Mouse (Mus musculus): Measurements from ENCODE around the gene Papolb.

The Papolb gene

DNA sequence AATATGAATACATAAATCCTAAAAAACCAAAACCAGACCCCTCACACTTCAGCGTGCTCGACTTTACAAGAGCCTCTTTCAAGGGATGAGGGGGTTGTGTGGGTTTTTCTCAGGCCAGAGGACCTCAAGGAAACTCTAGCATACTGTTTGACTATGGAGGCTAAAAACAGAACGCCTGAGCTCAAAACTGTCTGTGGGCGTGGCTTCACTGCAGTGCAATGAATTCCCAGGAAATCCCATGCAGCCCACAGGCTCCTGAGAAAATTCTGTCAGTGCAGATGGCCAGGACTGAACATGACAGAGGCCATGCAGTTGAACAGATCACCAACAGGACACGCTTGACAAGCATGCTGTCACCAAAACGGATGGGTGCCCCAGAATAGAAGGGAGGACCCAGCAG lies 10.9 kb downstream of the Papolb start:
- DNase-seq (ENCODE audit: low spot score in 2 of 2), result peak in 1 of 2 experiments; percentile 30

GRCm38 (mm10) chr5:142512112-142512511 lies 17.8 kb downstream of the Papolb start:
- DNase-seq (ENCODE audit: low spot score in 2 of 2), result no peak

GRCm38 (mm10) chr5:142510061-142510414 lies 19.8 kb downstream of the Papolb start:
- no peak for DNase-seq (ENCODE audit: low spot score in 2 of 2)

DNA sequence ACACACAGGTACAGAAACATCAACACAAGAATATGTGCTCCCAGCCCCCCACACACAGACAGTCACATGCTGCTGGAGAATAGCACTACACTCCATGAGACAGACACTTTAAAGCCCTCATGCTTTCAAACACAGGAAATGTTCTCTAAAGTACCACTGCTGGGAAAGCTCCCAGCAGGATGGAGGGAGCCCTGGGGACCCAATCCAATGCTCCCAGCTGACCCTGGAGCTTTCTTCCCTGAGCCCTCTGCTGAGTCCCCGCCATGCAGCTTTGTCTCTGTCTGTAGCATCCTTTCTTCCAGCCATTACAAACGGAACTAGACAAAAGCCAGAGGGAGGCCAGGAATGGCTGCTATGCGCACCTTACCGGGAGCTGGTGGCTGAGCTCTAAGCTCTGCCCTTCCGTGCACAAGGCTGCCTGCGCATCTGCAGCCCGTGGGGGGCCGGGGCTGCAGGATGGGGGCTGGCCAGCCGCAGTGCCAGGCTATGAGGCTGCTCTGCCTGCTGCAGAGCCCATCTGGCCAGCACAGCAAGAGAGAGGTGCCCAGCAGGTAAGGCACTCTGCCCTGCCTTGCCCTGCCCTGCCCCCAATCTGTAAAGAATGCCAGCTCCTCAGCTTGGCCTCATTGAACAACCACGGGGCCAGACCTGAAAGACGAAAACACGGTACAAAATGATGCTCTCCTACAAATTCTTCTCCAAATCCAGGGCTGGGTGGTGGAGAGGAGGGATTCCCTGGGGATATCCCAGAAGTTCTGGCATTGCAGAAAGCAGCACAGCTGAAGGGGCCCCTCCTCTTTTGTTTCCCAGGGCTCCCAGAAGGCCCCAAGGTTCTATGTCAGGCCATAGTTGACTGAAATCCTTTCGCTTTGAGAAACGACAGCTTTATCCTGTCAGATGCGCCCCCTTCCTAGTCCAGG lies 20.5 kb downstream of the Papolb start:
- DNase-seq (ENCODE audit: low spot score in 2 of 2), result no peak

GRCm38 (mm10) chr5:142505695-142506423 lies 24.0 kb downstream of the Papolb start:
- DNase-seq (ENCODE audit: low spot score in 2 of 2), result no peak

GRCm38 (mm10) chr5:142504175-142504574 lies 25.7 kb downstream of the Papolb start:
- peak in 1 of 2 experiments; percentile 35 for DNase-seq (ENCODE audit: low spot score in 2 of 2)

- peak; percentile 84 to 89 for DNase-seq (ENCODE audit: low spot score in 2 of 2)
These were observed 27.5 kb downstream of the Papolb start for GRCm38 (mm10) chr5:142502414-142502813.

- DNase-seq (ENCODE audit: low spot score in 2 of 2), result no peak
These were observed 29.0 kb downstream of the Papolb start for GRCm38 (mm10) chr5:142500918-142501317.

DNA sequence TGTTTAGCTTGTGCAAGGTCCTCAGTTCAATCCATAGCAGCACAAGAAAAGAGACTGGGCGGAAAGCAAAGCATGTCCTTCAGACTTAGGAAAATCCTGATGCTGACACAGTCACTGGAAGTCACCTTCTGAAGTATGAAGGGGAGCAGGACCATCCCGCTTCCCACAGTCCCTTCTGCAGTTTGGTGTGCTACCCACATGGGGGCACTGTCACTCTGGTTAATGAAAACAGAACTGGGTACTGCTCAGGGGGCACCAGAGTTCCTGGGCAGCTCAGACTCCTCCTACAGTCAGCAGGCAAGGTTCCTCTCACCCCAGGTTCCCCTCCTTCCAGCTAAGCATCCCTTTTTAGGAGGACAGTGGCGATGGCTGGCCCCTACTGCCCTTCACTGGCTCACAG lies 30.9 kb downstream of the Papolb start:
- DNase-seq (ENCODE audit: low spot score in 2 of 2), result peak; percentile 33 to 43

- no peak for DNase-seq (ENCODE audit: low spot score in 2 of 2)
These were observed 34.4 kb downstream of the Papolb start for GRCm38 (mm10) chr5:142495321-142496096.

GRCm38 (mm10) chr5:142493307-142493706 lies 36.6 kb downstream of the Papolb start:
- no peak for DNase-seq (ENCODE audit: low spot score in 2 of 2)

DNA sequence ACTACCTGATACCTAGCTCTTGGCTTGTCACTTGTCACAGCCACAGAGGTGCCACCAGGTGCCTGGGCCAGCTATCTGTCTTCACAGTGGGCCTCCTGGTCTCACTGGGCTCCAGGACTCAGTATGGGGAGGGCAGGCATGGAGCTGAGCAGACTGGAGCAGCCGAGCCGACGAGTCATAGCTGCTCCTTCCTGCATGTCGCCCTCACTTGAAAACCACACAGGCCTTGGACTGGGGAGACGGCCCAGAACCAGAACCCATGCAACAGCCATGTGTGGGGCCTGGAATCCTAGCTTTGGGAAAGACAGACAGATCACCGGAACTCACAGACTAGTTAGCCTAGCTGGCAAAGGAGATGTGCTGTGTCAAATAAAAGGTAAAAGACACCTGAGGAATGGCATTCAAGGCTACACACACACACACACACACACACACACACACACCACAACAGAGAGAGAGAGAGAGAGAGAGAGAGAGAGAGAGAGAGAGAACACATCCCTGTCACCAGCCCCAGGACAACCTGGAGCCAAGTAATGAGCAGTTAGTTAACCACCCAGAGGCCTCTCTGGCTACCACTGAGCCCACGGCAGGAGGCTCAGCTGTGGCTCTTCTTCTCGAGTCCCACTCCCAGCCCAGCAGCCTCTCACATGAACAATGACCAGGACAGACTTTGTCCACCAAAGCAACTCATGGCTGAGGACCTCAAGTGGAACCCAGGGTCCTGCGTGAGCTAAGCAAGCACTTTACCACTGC lies 39.7 kb downstream of the Papolb start:
- DNase-seq (ENCODE audit: low spot score in 2 of 2), result no peak

- no peak for DNase-seq (ENCODE audit: low spot score in 2 of 2)
These were observed 43.2 kb downstream of the Papolb start for GRCm38 (mm10) chr5:142486654-142487053.

DNA sequence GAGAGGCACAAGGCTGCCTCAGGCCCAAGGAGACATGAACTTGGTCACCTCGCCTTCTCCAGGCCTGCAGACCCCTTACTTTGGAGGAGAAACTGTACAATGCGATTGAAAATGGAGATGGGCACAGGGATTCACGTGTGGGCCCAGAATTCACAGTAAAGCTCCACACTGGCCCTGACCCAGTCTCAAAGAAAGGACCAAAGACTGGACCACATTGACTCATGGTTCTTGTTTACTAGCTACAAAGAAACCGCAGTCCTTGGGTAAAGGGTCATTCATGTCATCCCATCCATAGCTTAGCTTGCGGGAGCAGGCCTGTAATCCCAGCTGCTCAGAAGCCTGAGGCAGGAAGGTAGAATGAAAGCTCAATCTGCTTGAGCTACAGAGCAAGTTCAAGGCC lies 46.3 kb downstream of the Papolb start:
- no peak for DNase-seq (ENCODE audit: low spot score in 2 of 2)

GRCm38 (mm10) chr5:142482512-142482911 lies 47.4 kb downstream of the Papolb start:
- DNase-seq (ENCODE audit: low spot score in 2 of 2), result no peak

GRCm38 (mm10) chr5:142478829-142479435 lies 50.9 kb downstream of the Papolb start:
- DNase-seq (ENCODE audit: low spot score in 2 of 2), result peak; percentile 81 to 86

GRCm38 (mm10) chr5:142477866-142478615 lies 51.8 kb downstream of the Papolb start:
- no peak for DNase-seq (ENCODE audit: low spot score in 2 of 2)

DNA sequence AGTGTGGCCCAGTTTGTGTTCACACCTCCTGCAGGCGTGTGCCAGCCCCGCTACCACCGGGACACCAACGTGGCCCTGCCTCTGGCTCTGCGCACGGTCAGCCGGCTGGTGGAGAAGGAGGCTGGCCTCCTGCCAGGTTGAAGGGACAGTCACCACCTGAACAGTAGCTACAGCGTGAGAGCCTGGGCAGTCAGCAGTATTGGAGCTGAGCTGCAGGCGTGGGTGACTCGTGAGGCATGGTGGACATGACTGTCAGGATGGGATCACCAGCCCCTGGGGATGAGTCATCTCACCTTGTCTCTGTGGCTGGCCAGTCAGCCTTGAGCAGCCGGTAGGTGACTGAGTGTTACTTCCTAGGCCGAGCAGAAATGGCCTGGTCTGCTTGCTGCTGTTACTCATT lies 52.5 kb downstream of the Papolb start:
- no peak for DNase-seq (ENCODE audit: low spot score in 2 of 2)
